Mouse (Mus musculus) bone marrow macrophage, adult 2 months (primary cell): ENCODE measurements around the gene Sun5. TPM values are rescaled to one million over a fixed set of nuclear protein-coding genes. Genes with fewer than 3 reads are reported as not detected.
"Not testable (repeated sequence)": the region's sequence is repeated elsewhere in the genome, so short reads cannot be mapped to it uniquely, and the experiment has no call there.

Experiments used
- H3K27ac ChIP-seq: 2 replicates; pipeline ENCODE4 v1.5.1; 2012; ENCODE audit warnings: low read depth, low read length; ENCODE audit not compliant: insufficient read depth
- H3K4me1 ChIP-seq: 2 replicates; pipeline ENCODE4 v1.6.1; 2012; ENCODE audit warnings: low read length; ENCODE audit not compliant: control insufficient read depth, insufficient read depth
- H3K4me3 ChIP-seq: 2 replicates; pipeline ENCODE4 v1.5.1; 2012; ENCODE audit warnings: mild to moderate bottlenecking, low read length, moderate library complexity; ENCODE audit not compliant: insufficient read depth
- CTCF ChIP-seq: IDR thresholded peaks from 2 replicates; pipeline ENCODE4 v1.5.1; 2012; ENCODE audit warnings: low read depth, mild to moderate bottlenecking, low read length, moderate library complexity
- POLR2A ChIP-seq: IDR thresholded peaks from 2 replicates; pipeline ENCODE4 v1.6.1; 2012; ENCODE audit warnings: mild to moderate bottlenecking, low read depth, low read length, borderline replicate concordance
- polyA plus RNA-seq: library from polyadenylated mRNA; stranded (reverse); fragments of >200 nt; gene quantifications from 2 replicates; pipeline ENCODE4 v1.2.4, GENCODE M21; 2012; ENCODE audit not compliant: missing spikeins, insufficient read depth, insufficient read length

The Sun5 gene
- polyA plus RNA-seq, 1 experiment = not detected

- TF ChIP-seq POLR2A = no peak
- TF ChIP-seq CTCF = no peak
- no peaks in the 10 kb centered on the region for H3K4me1 ChIP-seq
- no peak overlapping the region for H3K4me3 ChIP-seq
- H3K27ac ChIP-seq = no peak overlapping the region
Observed at GRCm38 (mm10) chr2:153859581-153859980, 11.3 kb downstream of the Sun5 start.

GRCm38 (mm10) chr2:153853544-153853943 is 17.3 kb downstream of the Sun5 start:
- no peak overlapping the region for H3K27ac ChIP-seq
- TF ChIP-seq POLR2A (no peak), CTCF (no peak)

GRCm38 (mm10) chr2:153851030-153851360 is 19.9 kb downstream of the Sun5 start:
- Histone ChIP-seq H3K4me1 (no peaks in the 10 kb centered on the region), H3K4me3 (no peak overlapping the region), H3K27ac (no peak overlapping the region)
- TF ChIP-seq POLR2A (no peak), CTCF (peak; percentile 46; the same call in 1 of the 2 replicates)

More at GRCm38 (mm10) chr2:153853544-153853943, 17.3 kb downstream of the Sun5 start:
- H3K4me3 ChIP-seq = no peak overlapping the region
- H3K4me1 ChIP-seq = no peaks in the 10 kb centered on the region

- H3K4me1 ChIP-seq = no peaks in the 10 kb centered on the region
- H3K4me3 ChIP-seq = no peak overlapping the region
- no peak for TF ChIP-seq POLR2A
- no peak; the same call in 1 of the 2 replicates for TF ChIP-seq CTCF
- no peak overlapping the region for H3K27ac ChIP-seq
Observed at GRCm38 (mm10) chr2:153850351-153851029, 20.4 kb downstream of the Sun5 start.

GRCm38 (mm10) chr2:153848389-153848788 is 22.5 kb downstream of the Sun5 start:
- H3K4me3 ChIP-seq = no peak overlapping the region
- no peak overlapping the region for H3K27ac ChIP-seq
- TF ChIP-seq POLR2A (no peak), CTCF (no peak)
- no peaks in the 10 kb centered on the region for H3K4me1 ChIP-seq

- Histone ChIP-seq H3K4me1 (no peaks in the 10 kb centered on the region), H3K4me3 (no peak overlapping the region), H3K27ac (no peak overlapping the region)
- TF ChIP-seq CTCF = no peak
- no peak for TF ChIP-seq POLR2A
Observed at GRCm38 (mm10) chr2:153842854-153843253, 28.0 kb downstream of the Sun5 start.

- Histone ChIP-seq H3K4me1 (0 out of 2 replicates have a peak, but pooled peaks cover 3% of the 10 kb centered on the region), H3K27ac (no peak overlapping the region), H3K4me3 (no peak overlapping the region)
- TF ChIP-seq POLR2A (no peak), CTCF (no peak)
Observed at GRCm38 (mm10) chr2:153833291-153833690, 37.6 kb downstream of the Sun5 start.

- Histone ChIP-seq H3K27ac (no peak overlapping the region), H3K4me1 (0 out of 2 replicates have a peak, but pooled peaks cover 3% of the 10 kb centered on the region), H3K4me3 (no peak overlapping the region)
- no peak for TF ChIP-seq POLR2A
- no peak for TF ChIP-seq CTCF
Observed at GRCm38 (mm10) chr2:153828704-153829103, 42.2 kb downstream of the Sun5 start.

GRCm38 (mm10) chr2:153827171-153827830 is 43.6 kb downstream of the Sun5 start:
- Histone ChIP-seq H3K4me1 (0 out of 2 replicates have a peak, but pooled peaks cover 3% of the 10 kb centered on the region), H3K4me3 (no peak overlapping the region), H3K27ac (no peak overlapping the region)
- TF ChIP-seq POLR2A = no peak
- TF ChIP-seq CTCF = no peak

GRCm38 (mm10) chr2:153825900-153826299 is 45.0 kb downstream of the Sun5 start:
- H3K4me1 ChIP-seq, H3K4me3 ChIP-seq, H3K27ac ChIP-seq: not testable (repeated sequence)

- TF ChIP-seq CTCF = no peak
- TF ChIP-seq POLR2A = no peak
- Histone ChIP-seq H3K4me3 (no peak overlapping the region), H3K4me1 (0 out of 2 replicates have a peak, but pooled peaks cover 1% of the 10 kb centered on the region), H3K27ac (no peak overlapping the region)
Observed at GRCm38 (mm10) chr2:153824593-153824992, 46.3 kb downstream of the Sun5 start.
